Mouse (Mus musculus): ENCODE results near the gene Ywhag.

DNA sequence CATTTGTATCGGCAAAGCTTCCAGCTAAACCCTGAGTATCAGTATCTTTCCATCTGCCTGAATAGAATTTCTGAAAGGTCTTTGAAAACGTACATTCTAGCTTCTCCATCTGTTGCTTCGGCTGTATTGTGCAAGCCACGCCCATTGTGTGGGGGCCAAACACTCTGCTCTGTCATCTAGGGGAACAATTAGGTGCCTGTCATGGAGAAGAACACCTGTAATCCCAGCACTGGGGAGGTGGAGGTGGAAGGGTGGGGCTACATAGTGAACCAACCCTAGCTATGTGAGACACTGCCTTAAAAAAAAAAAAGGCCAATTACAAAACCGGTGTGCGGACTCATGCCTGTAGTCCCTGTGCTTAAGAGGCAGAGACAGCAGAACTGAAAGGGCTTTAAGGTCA is 8.3 kb upstream of the Ywhag start:
- TF ChIP-seq CTCF (IDR thresholded peaks at IDR 0.05; ENCODE audit: borderline replicate concordance, insufficient read depth, low read depth, low read length) (no peak), POLR2A (IDR thresholded peaks at IDR 0.05; ENCODE audit: borderline replicate concordance, insufficient read depth, low read length) (no peak)
